Mouse (Mus musculus) neural tube, embryonic 12.5 days (tissue): ENCODE data around the gene Ccdc110. TPM values are rescaled to one million over a fixed set of nuclear protein-coding genes. Genes with fewer than 3 reads are reported as not detected.

Experiments used
- ATAC-seq: fragments of 200-750 bp; cut with Nextera tagmentation; 2 replicates; pipeline ENCODE4 v1.8.0; 2017; ENCODE audit warnings: low read depth, mild to moderate bottlenecking, moderate TSS enrichment, moderate library complexity; ENCODE audit not compliant: low FRiP score
- H3K27ac ChIP-seq: fragments of 300-500 bp; sonication (generic); 2 replicates; pipeline ENCODE4 v1.5.1; 2016
- H3K27me3 ChIP-seq: fragments of 300-500 bp; sonication (generic); replicated peaks from 2 replicates; pipeline ENCODE4 v1.6.1; 2016; ENCODE audit warnings: mild to moderate bottlenecking
- H3K36me3 ChIP-seq: fragments of 300-500 bp; sonication (generic); 2 replicates; pipeline ENCODE4 v1.6.1; 2016; ENCODE audit warnings: mild to moderate bottlenecking
- H3K4me1 ChIP-seq: fragments of 300-500 bp; sonication (generic); 2 replicates; pipeline ENCODE4 v1.6.1; 2016
- H3K4me2 ChIP-seq: fragments of 300-500 bp; sonication (generic); replicated peaks from 2 replicates; pipeline ENCODE4 v1.6.1; 2016; ENCODE audit warnings: mild to moderate bottlenecking
- H3K4me3 ChIP-seq: fragments of 300-500 bp; sonication (generic); 2 replicates; pipeline ENCODE4 v1.5.1; 2016
- H3K9ac ChIP-seq: fragments of 300-500 bp; sonication (generic); 2 replicates; pipeline ENCODE4 v1.6.1; 2016; ENCODE audit warnings: mild to moderate bottlenecking
- H3K9me3 ChIP-seq: fragments of 300-500 bp; sonication (generic); 2 replicates; pipeline ENCODE4 v1.6.1; 2016; ENCODE audit warnings: mild to moderate bottlenecking
- WGBS: fragments of 180-500 bp; shearing (Covaris S2); methylation state at CpG from one replicate; pipeline ENCODE4 v1.1.7; 2016; 5-methylcytosine and 5-hydroxymethylcytosine counted together
- polyA plus RNA-seq: library from polyadenylated mRNA; unstranded; fragments of >200 nt; fragmentation: Nextera tagmentation; extraction: Ambion mirVana; gene quantifications from 2 replicates; pipeline ENCODE4 v1.2.1, GENCODE M21; 2016

Gene Ccdc110
- polyA plus RNA-seq, 1 experiment from 2014 or later = 0.11 TPM

DNA sequence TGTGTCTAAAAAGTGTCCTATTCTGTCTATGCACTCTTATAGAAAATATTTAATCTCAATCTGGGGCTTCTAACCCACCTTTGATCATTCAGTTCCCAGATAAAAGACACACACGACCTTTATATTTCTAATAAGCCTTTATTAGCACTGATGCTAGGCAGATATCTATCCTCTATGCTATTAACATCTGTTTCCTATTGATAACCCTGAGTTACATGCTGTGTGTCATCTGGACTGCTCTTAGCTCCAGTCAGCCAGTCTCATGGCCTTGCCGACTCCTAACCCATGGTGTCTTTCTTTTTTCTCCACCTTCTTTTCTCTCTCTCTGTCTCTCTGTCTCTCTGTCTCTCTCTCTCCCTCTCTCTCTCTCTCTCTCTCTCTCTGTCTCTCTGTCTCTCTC lies 53.8 kb downstream of the Ccdc110 start:
- Histone ChIP-seq H3K27ac (no peak overlapping the region), H3K27me3 (no peaks in the 10 kb centered on the region), H3K9ac (no peak overlapping the region), H3K4me3 (no peak overlapping the region), H3K4me2 (no peak overlapping the region), H3K36me3 (peaks cover 14% of the 10 kb centered on the region), H3K9me3 (no peaks in the 10 kb centered on the region), H3K4me1 (no peaks in the 10 kb centered on the region)
- no peak for ATAC-seq
- WGBS = 57% methylated on average over 2 of the region's 2 CpGs

- no peaks in the 10 kb centered on the region for H3K4me1 ChIP-seq
- H3K27ac ChIP-seq = no peak overlapping the region
- H3K9ac ChIP-seq = no peak overlapping the region
- no peak for ATAC-seq
- H3K4me2 ChIP-seq = no peak overlapping the region
- peaks cover 18% of the 10 kb centered on the region for H3K36me3 ChIP-seq
- no peak overlapping the region for H3K4me3 ChIP-seq
- no peaks in the 10 kb centered on the region for H3K9me3 ChIP-seq
- H3K27me3 ChIP-seq = no peaks in the 10 kb centered on the region
- WGBS = 94% methylated on average over 4 of the region's 4 CpGs
Observed at GRCm38 (mm10) chr8:45990631-45991310, 56.4 kb downstream of the Ccdc110 start.

Other genes starting within 250 kb of the Ccdc110 start
- 13.1 and 14.0 TPM in 2 replicates for gene Pdlim3, start 49.2 kb upstream of the Ccdc110 start, polyA plus RNA-seq
- 3.3 and 3.7 TPM in 2 replicates for gene 1700029J07Rik, start 40.6 kb downstream of the Ccdc110 start, polyA plus RNA-seq
- gene Ufsp2, start 40.9 kb downstream of the Ccdc110 start, polyA plus RNA-seq = 55.8 and 61.4 TPM in 2 replicates
- gene Lrp2bp, start 64.7 kb downstream of the Ccdc110 start, polyA plus RNA-seq = 0.09 and 0.31 TPM in 2 replicates
- 18.5 and 23.5 TPM in 2 replicates for gene Ankrd37, start 71.1 kb downstream of the Ccdc110 start, polyA plus RNA-seq
- gene Cfap97, start 217.2 kb downstream of the Ccdc110 start, polyA plus RNA-seq = 21.2 and 23.1 TPM in 2 replicates
- 6.7 and 9.1 TPM in 2 replicates for gene Snx25, start 217.5 kb downstream of the Ccdc110 start, polyA plus RNA-seq